Mouse (Mus musculus) heart, embryonic 14.5 days (tissue): ENCODE measurements at regions not wholly inside any gene's neighbourhood (a gene's known extent, or its start where the extent isn't known, plus 50 kb on each side); places are given as distances from the start of the nearest gene placed in this dataset.

Source experiments
- ATAC-seq: fragments of 200-750 bp; cut with Nextera tagmentation; 2 replicates; pipeline ENCODE4 v1.8.0; 2017; ENCODE audit warnings: low read depth, moderate TSS enrichment; ENCODE audit not compliant: insufficient number of reproducible peaks, insufficient read depth, low FRiP score
- H3K27ac ChIP-seq, 2 experiments: fragments of 200-500 bp in 1 of 2; fragments of 300-500 bp in 1 of 2; sonication (generic) in 1 of 2; replicated peaks in 1 of 2; 2 replicates each; pipeline ENCODE4 v1.5.1; 2012 to 2014; ENCODE audit warnings: low read depth in 2 of 2, low read length in 2 of 2, control low read depth in 1 of 2, mild to moderate bottlenecking in 1 of 2, mixed read lengths in 1 of 2; ENCODE audit not compliant: control insufficient read depth in 1 of 2, insufficient read depth in 1 of 2
- H3K27me3 ChIP-seq: fragments of 300-500 bp; sonication (generic); 2 replicates; pipeline ENCODE4 v1.6.1; 2014; ENCODE audit warnings: mild to moderate bottlenecking, low read length, control low read depth; ENCODE audit not compliant: control insufficient read depth, insufficient read depth
- H3K36me3 ChIP-seq: fragments of 300-500 bp; sonication (generic); 2 replicates; pipeline ENCODE4 v1.6.1; 2014; ENCODE audit warnings: mild to moderate bottlenecking, control low read depth, low read length, mixed read lengths; ENCODE audit not compliant: control insufficient read depth, insufficient read depth
- H3K4me1 ChIP-seq, 2 experiments: fragments of 200-500 bp in 1 of 2; fragments of 300-500 bp in 1 of 2; sonication (generic) in 1 of 2; 2 replicates each; pipeline ENCODE4 v1.6.1; 2012 to 2014; ENCODE audit warnings: low read length in 2 of 2, control low read depth in 1 of 2, mixed read lengths in 1 of 2; ENCODE audit not compliant: control insufficient read depth in 2 of 2, insufficient read depth in 2 of 2
- H3K4me2 ChIP-seq: fragments of 300-500 bp; sonication (generic); 2 replicates; pipeline ENCODE4 v1.6.1; 2014; ENCODE audit warnings: mild to moderate bottlenecking, low read length
- H3K4me3 ChIP-seq, 2 experiments: fragments of 200-500 bp in 1 of 2; fragments of 300-500 bp in 1 of 2; sonication (generic) in 1 of 2; 2 replicates each; pipeline ENCODE4 v1.5.1; 2012 to 2014; ENCODE audit warnings: low read length in 2 of 2, mild to moderate bottlenecking in 2 of 2, control low read depth in 1 of 2, low read depth in 1 of 2, moderate library complexity in 1 of 2; ENCODE audit not compliant: control insufficient read depth in 1 of 2, insufficient read depth in 1 of 2
- H3K9ac ChIP-seq: fragments of 300-500 bp; sonication (generic); 2 replicates; pipeline ENCODE4 v1.6.1; 2014; ENCODE audit warnings: mild to moderate bottlenecking, low read length
- H3K9me3 ChIP-seq: fragments of 300-500 bp; sonication (generic); 2 replicates; pipeline ENCODE4 v1.6.1; 2016; ENCODE audit warnings: low read length, control low read depth; ENCODE audit not compliant: control insufficient read depth
- WGBS: fragments of 180-500 bp; shearing (Covaris S2); extraction: QIAGEN DNeasy Blood & Tissue Kit; methylation state at CpG from one replicate; pipeline ENCODE4 v1.1.7; 2014; 5-methylcytosine and 5-hydroxymethylcytosine counted together

DNA sequence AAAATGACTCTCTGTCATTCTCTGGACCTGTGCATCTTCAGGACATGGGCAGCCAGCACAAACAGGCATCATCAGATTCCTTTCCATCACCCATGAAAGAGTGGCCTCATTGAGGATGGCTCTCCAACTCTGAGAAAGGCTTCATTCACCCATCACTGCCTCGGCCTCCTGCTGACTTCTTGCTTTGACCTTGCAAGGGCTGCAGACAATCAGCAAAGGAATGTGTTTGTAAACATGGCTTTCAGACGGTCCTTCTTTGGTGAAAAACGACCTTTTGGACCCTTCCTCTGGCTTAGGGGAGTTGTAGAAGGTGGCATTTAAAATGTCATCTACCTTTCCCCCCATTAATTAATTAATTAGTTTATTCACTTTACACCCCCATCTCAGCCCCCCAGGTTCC, 134.3 kb downstream of the Moxd1 start:
- H3K9ac ChIP-seq = no peak overlapping the region
- ATAC-seq = no peak
- no peak overlapping the region for H3K4me2 ChIP-seq
- no peak overlapping the region for H3K27ac ChIP-seq
- H3K27me3 ChIP-seq = no peaks in the 10 kb centered on the region
- H3K4me1 ChIP-seq = no peaks in the 10 kb centered on the region; a peak in 1 of 4 replicates
- WGBS = 20% methylated on average over 3 of the region's 3 CpGs
- H3K36me3 ChIP-seq = no peaks in the 10 kb centered on the region
- no peak overlapping the region for H3K4me3 ChIP-seq
- no peaks in the 10 kb centered on the region for H3K9me3 ChIP-seq

DNA sequence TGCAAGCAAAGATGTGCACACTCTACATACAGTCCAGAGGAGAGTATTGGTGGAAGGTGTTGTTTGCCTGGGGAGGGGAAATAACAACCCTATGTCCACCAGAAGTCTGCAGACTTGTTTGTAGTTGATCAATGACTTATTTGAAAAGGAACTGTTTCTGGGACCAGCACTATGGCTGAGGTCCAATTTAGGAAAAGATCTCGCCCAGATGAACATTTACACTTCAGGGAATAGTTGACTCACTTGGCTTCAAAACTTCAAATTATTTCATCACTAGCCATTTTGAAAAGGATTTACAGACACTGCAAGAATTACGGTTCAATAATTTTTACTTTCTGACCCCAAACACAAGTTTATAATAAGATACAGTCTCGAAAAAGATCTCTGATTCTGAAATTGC, 138.1 kb downstream of the Moxd1 start:
- no peak overlapping the region for H3K9ac ChIP-seq
- H3K9me3 ChIP-seq = no peaks in the 10 kb centered on the region
- H3K27me3 ChIP-seq = no peaks in the 10 kb centered on the region
- no peak overlapping the region for H3K4me2 ChIP-seq
- H3K27ac ChIP-seq = no peak overlapping the region
- no peaks in the 10 kb centered on the region; a peak in 1 of 4 replicates for H3K4me1 ChIP-seq
- H3K4me3 ChIP-seq = no peak overlapping the region
- ATAC-seq = no peak
- no peaks in the 10 kb centered on the region for H3K36me3 ChIP-seq
- WGBS = 73% methylated on average over 3 of the region's 3 CpGs

DNA sequence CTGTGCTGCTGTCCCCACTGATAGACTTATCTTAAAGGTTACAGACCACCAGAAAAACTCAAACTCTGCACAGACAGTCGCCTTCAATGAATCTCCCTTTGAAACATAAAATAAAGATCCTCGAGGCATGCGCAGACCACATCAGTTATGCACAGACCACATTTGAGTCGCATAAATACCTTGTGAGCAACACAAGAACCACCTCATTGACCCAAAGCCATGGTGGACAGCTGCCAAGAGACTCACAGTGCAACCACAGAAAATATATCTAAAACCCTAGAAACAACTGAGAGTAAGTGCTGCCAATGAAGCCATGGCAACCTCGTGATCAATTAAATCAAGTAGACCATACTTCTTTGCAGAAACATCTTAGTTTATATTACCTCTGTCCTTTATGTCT, 142.1 kb downstream of the Moxd1 start:
- 74% methylated on average over 5 of the region's 5 CpGs for WGBS
- H3K36me3 ChIP-seq = no peaks in the 10 kb centered on the region
- ATAC-seq = no peak

DNA sequence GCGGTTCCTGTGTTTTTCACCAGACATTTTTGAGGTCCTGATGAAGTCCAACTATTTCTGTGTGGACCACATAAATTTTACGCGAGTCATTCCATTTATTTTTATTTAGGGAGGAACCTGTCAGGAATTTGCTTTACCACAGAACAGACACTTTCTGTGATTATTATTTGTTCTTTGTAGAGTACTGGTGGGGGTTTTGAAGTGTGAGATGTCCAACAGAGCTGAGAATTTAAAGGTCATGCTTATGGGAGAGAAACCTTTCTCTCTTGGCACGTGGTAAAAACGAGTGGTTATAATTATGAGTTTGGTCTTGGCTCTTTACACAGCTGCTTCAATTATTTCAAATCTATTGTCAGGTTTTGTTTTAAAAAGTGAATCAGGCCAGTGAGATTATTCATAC, 143.7 kb downstream of the Moxd1 start:
- Histone ChIP-seq H3K27ac (no peak overlapping the region), H3K36me3 (no peaks in the 10 kb centered on the region), H3K4me3 (no peak overlapping the region), H3K9me3 (no peaks in the 10 kb centered on the region), H3K4me2 (no peak overlapping the region), H3K4me1 (no peaks in the 10 kb centered on the region), H3K9ac (no peak overlapping the region), H3K27me3 (no peaks in the 10 kb centered on the region)
- ATAC-seq = no peak
- 76% methylated on average over 5 of the region's 5 CpGs for WGBS

More for the DNA sequence above, 142.1 kb downstream of the Moxd1 start:
- Histone ChIP-seq H3K4me2 (no peak overlapping the region), H3K9ac (no peak overlapping the region), H3K27me3 (no peaks in the 10 kb centered on the region), H3K4me1 (no peaks in the 10 kb centered on the region), H3K4me3 (no peak overlapping the region), H3K27ac (no peak overlapping the region), H3K9me3 (no peaks in the 10 kb centered on the region)

DNA sequence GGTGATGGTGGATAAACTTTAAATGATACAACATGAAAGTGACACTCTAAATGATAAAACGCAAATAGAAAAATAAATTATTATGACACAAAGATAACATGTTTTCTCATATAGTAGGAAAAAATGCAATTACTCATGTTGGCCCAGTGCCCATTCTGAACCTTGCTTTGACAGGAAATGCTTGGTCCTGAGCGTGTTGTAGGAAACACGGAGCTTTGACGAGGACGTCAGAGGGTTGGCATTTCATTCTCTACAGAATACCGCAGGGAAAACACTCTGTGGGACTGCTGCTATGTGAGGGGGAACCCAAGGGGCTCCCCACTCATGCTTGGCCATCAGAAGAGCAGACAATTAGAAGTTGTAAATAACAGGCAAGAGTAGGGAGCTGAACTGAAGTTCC, 150.6 kb downstream of the Moxd1 start:
- Histone ChIP-seq H3K36me3 (no peaks in the 10 kb centered on the region), H3K4me3 (no peak overlapping the region), H3K27me3 (no peaks in the 10 kb centered on the region), H3K4me1 (peaks cover 2 to 3% of the 10 kb centered on the region in 2 experiments; a peak in 1 of 4 replicates), H3K27ac (no peak overlapping the region; a peak in 1 of 4 replicates), H3K9me3 (no peaks in the 10 kb centered on the region), H3K4me2 (no peak overlapping the region), H3K9ac (no peak overlapping the region)
- ATAC-seq = no peak
- 42% methylated on average over 6 of the region's 6 CpGs for WGBS

DNA sequence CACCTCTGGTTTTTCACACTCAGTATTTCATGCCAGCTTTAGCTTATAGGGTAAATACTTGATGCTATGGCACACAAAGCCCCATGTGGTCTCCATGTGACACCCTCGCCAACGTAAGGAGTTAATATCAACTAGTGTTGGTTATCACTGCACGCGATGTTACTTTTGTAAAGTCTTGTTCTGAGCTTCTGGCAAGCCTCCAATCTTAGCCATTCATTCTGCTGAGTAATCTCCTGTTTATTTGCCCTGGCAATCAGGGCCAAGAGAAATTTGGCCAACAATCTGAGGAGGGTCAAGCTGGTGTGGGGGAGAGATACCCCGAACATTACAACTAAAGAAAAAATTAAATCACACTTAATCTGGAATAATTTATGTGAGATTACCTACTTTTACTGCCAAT, 156.0 kb downstream of the Moxd1 start:
- no peak overlapping the region for H3K9ac ChIP-seq
- H3K36me3 ChIP-seq = no peaks in the 10 kb centered on the region
- no peak overlapping the region for H3K27ac ChIP-seq
- ATAC-seq = no peak
- H3K4me3 ChIP-seq = no peak overlapping the region
- H3K9me3 ChIP-seq = no peaks in the 10 kb centered on the region
- 41% methylated on average over 5 of the region's 5 CpGs for WGBS
- H3K27me3 ChIP-seq = no peaks in the 10 kb centered on the region
- H3K4me2 ChIP-seq = no peak overlapping the region
- peaks cover 0 to 1% of the 10 kb centered on the region in 2 experiments; a peak in 1 of 4 replicates for H3K4me1 ChIP-seq

DNA sequence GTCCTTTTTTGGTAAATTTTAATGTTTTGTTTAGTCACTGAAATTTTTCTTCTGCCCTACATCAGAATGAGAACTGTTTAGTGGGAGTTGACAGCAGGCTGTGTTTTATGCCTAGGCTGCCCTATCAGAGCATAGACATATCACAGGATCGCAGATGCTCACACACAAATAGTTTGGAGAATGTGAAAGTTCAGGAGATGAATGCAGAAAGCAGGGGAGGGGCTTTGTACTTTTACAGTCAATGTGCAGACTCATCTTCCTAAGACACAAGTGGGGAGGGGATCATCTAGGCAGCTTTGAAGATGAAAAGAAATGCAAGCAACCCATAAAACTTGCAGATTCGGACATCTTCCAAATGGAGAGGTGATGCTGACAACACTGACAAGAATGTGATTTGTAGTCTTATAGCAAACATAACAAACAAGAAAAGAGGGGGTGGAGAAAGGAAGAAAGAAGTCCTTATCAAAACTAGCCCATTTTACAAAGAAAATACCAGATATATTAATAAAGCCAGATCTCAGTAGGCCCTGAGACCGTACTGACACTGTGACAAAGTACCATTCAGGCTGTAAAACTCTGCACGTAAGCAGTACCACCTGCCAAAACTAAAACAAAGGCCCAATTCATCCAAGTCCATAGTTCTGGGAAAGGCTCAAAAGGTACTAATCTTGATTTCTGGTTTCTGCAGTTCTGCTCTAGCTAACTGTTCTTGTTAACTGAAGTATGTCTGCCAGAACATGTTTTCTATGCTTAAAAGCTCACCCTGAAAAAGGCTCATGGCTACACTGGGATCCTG, 157.4 kb downstream of the Moxd1 start:
- H3K9ac ChIP-seq = no peak overlapping the region
- no peaks in the 10 kb centered on the region for H3K4me1 ChIP-seq
- no peak overlapping the region for H3K4me2 ChIP-seq
- WGBS = 71% methylated on average over 4 of the region's 4 CpGs
- no peaks in the 10 kb centered on the region for H3K36me3 ChIP-seq
- H3K9me3 ChIP-seq = no peaks in the 10 kb centered on the region
- no peak overlapping the region for H3K27ac ChIP-seq
- H3K4me3 ChIP-seq = no peak overlapping the region
- no peak for ATAC-seq
- H3K27me3 ChIP-seq = no peaks in the 10 kb centered on the region

DNA sequence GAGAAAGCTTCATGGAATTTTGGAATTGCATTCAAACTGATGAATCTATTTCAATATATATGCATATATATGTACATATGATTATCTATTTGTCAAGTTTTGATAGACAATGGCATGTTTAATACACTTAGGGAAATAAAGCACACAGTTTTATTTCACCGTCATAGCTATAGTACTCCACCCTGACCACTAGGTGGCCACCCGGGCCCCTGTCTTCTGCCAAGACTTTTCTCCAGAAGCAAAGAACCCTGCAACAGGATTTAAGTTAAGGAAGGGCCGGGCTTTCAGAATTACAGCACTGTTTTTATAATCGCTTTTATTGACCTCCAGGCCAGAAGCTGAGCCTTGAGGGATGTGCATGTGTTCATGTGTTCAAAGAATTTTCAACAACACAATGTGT, 158.6 kb downstream of the Moxd1 start:
- H3K36me3 ChIP-seq = no peaks in the 10 kb centered on the region
- no peaks in the 10 kb centered on the region for H3K9me3 ChIP-seq
- H3K4me3 ChIP-seq = no peak overlapping the region
- no peak for ATAC-seq
- H3K27ac ChIP-seq = no peak overlapping the region
- no peaks in the 10 kb centered on the region for H3K27me3 ChIP-seq
- H3K9ac ChIP-seq = no peak overlapping the region
- H3K4me2 ChIP-seq = no peak overlapping the region
- H3K4me1 ChIP-seq = no peaks in the 10 kb centered on the region
- 29% methylated on average over 4 of the region's 4 CpGs for WGBS
